Mouse (Mus musculus): ENCODE measurements at regions not wholly inside any gene's neighbourhood (a gene's known extent, or its start where the extent isn't known, plus 50 kb on each side); places are given as distances from the start of the nearest gene placed in this dataset.
A peak's percentile ranks its signal among the peaks of the same experiment; 100 is the strongest.

- no peaks in the 10 kb centered on the region for H3K9me3 ChIP-seq (ENCODE audit: low read length)
- H3K27me3 ChIP-seq (replicated peaks; ENCODE audit: insufficient read depth, low read length), result no peaks in the 10 kb centered on the region
- ATAC-seq (no peak), DNase-seq (ENCODE audit: low spot score) (no peak)
- no peak overlapping the region for H3K4me2 ChIP-seq (replicated peaks; ENCODE audit: low read depth, low read length)
- WGBS, result 76% methylated on average over 7 of the region's 7 CpGs
- TF ChIP-seq EP300 (IDR thresholded peaks at IDR 0.05), result no peak
- no peak for TF ChIP-seq CTCF (IDR thresholded peaks at IDR 0.05)
- H3K4me3 ChIP-seq (ENCODE audit: low read depth, low read length), result no peak overlapping the region
- no peaks in the 10 kb centered on the region for H3K36me3 ChIP-seq (ENCODE audit: insufficient read depth, low read length)
- no peak overlapping the region for H3K27ac ChIP-seq (ENCODE audit: low read length)
- no peaks in the 10 kb centered on the region for H3K4me1 ChIP-seq (ENCODE audit: insufficient read depth, low read depth, low read length)
- H3K9ac ChIP-seq (replicated peaks; ENCODE audit: low read depth), result no peak overlapping the region
Measured at GRCm38 (mm10) chr6:4415206-4415605, 89.4 kb upstream of the Col1a2 start.

DNA sequence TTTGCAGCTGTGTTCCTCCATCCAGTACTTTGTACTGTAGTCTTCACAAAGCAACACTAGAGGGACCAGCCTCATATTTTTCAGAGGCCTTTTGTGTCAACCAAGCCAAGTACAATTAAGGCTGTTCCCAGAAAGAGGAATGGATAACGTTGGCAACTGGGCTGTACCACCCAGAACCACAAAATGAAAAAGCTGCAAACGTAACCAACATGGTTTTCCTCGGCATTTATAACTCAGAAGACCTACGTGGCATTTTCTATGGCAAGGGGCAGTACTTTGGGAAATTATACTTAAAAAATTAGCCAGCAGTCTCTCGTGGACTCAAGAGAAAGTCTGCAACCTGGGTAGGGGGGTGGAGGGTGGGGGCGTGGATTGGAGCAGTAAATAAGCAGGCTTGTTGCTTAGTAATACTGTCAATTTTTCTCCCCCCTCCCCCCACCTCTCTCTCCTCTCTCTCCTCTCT lies 87.3 kb upstream of the Col1a2 start:
- H3K36me3 ChIP-seq (ENCODE audit: insufficient read depth, low read length), result no peaks in the 10 kb centered on the region
- H3K27ac ChIP-seq (ENCODE audit: low read length), result no peak overlapping the region
- DNase-seq (ENCODE audit: low spot score) (peak; percentile 81), ATAC-seq (peak; percentile 77)
- no peaks in the 10 kb centered on the region for H3K27me3 ChIP-seq (replicated peaks; ENCODE audit: insufficient read depth, low read length)
- H3K9me3 ChIP-seq (ENCODE audit: low read length), result no peaks in the 10 kb centered on the region
- no peak overlapping the region for H3K9ac ChIP-seq (replicated peaks; ENCODE audit: low read depth)
- H3K4me3 ChIP-seq (ENCODE audit: low read depth, low read length), result 0 out of 2 replicates have a peak overlapping the region, but pooled peaks have one; percentile 14
- 30% methylated on average over 6 of the region's 6 CpGs for WGBS
- TF ChIP-seq EP300 (IDR thresholded peaks at IDR 0.05) (no peak), CTCF (IDR thresholded peaks at IDR 0.05) (peak; percentile 70)
- peak overlapping the region; percentile 34; the same call in 1 of the 2 replicates for H3K4me2 ChIP-seq (replicated peaks; ENCODE audit: low read depth, low read length)
- H3K4me1 ChIP-seq (ENCODE audit: insufficient read depth, low read depth, low read length), result no peaks in the 10 kb centered on the region

- Histone ChIP-seq H3K4me2 (replicated peaks; ENCODE audit: low read depth, low read length) (no peak overlapping the region), H3K4me3 (ENCODE audit: low read depth, low read length) (no peak overlapping the region), H3K27ac (ENCODE audit: low read length) (peak overlapping the region; percentile 57), H3K9ac (replicated peaks; ENCODE audit: low read depth) (no peak overlapping the region), H3K9me3 (ENCODE audit: low read length) (no peaks in the 10 kb centered on the region), H3K4me1 (ENCODE audit: insufficient read depth, low read depth, low read length) (no peaks in the 10 kb centered on the region), H3K27me3 (replicated peaks; ENCODE audit: insufficient read depth, low read length) (no peaks in the 10 kb centered on the region), H3K36me3 (ENCODE audit: insufficient read depth, low read length) (no peaks in the 10 kb centered on the region)
- ATAC-seq (no peak), DNase-seq (ENCODE audit: low spot score) (no peak)
- TF ChIP-seq CTCF (IDR thresholded peaks at IDR 0.05), result no peak
- WGBS, result 54% methylated on average over 10 of the region's 10 CpGs
Measured at GRCm38 (mm10) chr6:4418376-4418775, 86.2 kb upstream of the Col1a2 start.

- no peak overlapping the region; the same call in 1 of the 2 replicates for H3K4me2 ChIP-seq (replicated peaks; ENCODE audit: low read depth, low read length)
- no peaks in the 10 kb centered on the region for H3K27me3 ChIP-seq (replicated peaks; ENCODE audit: insufficient read depth, low read length)
- no peaks in the 10 kb centered on the region for H3K9me3 ChIP-seq (ENCODE audit: low read length)
- 21% methylated on average over 5 of the region's 5 CpGs for WGBS
- H3K4me3 ChIP-seq (ENCODE audit: low read depth, low read length), result no peak overlapping the region
- DNase-seq (ENCODE audit: low spot score), result peak; percentile 89
- H3K27ac ChIP-seq (ENCODE audit: low read length), result peak overlapping the region; percentile 57
- no peaks in the 10 kb centered on the region for H3K36me3 ChIP-seq (ENCODE audit: insufficient read depth, low read length)
- ATAC-seq, result peak; percentile 73
- no peak overlapping the region for H3K9ac ChIP-seq (replicated peaks; ENCODE audit: low read depth)
- no peaks in the 10 kb centered on the region for H3K4me1 ChIP-seq (ENCODE audit: insufficient read depth, low read depth, low read length)
- TF ChIP-seq EP300 (IDR thresholded peaks at IDR 0.05), result peak; percentile 56
- no peak for TF ChIP-seq CTCF (IDR thresholded peaks at IDR 0.05)
Measured at GRCm38 (mm10) chr6:4418941-4419351, 85.7 kb upstream of the Col1a2 start.

GRCm38 (mm10) chr6:4421466-4421865 lies 83.1 kb upstream of the Col1a2 start:
- no peak overlapping the region for H3K4me2 ChIP-seq (replicated peaks; ENCODE audit: low read depth, low read length)
- no peaks in the 10 kb centered on the region for H3K4me1 ChIP-seq (ENCODE audit: insufficient read depth, low read depth, low read length)
- H3K9me3 ChIP-seq (ENCODE audit: low read length), result no peaks in the 10 kb centered on the region
- WGBS, result 75% methylated on average over 7 of the region's 7 CpGs
- TF ChIP-seq EP300 (IDR thresholded peaks at IDR 0.05), result no peak
- TF ChIP-seq CTCF (IDR thresholded peaks at IDR 0.05), result no peak
- no peaks in the 10 kb centered on the region for H3K27me3 ChIP-seq (replicated peaks; ENCODE audit: insufficient read depth, low read length)
- ATAC-seq (no peak), DNase-seq (ENCODE audit: low spot score) (no peak)
- no peak overlapping the region for H3K4me3 ChIP-seq (ENCODE audit: low read depth, low read length)
- H3K36me3 ChIP-seq (ENCODE audit: insufficient read depth, low read length), result no peaks in the 10 kb centered on the region
- no peak overlapping the region for H3K9ac ChIP-seq (replicated peaks; ENCODE audit: low read depth)
- H3K27ac ChIP-seq (ENCODE audit: low read length), result no peak overlapping the region

- ATAC-seq (no peak), DNase-seq (ENCODE audit: low spot score) (no peak)
- Histone ChIP-seq H3K9me3 (ENCODE audit: low read length) (no peaks in the 10 kb centered on the region), H3K4me2 (replicated peaks; ENCODE audit: low read depth, low read length) (no peak overlapping the region), H3K36me3 (ENCODE audit: insufficient read depth, low read length) (no peaks in the 10 kb centered on the region), H3K4me1 (ENCODE audit: insufficient read depth, low read depth, low read length) (no peaks in the 10 kb centered on the region), H3K4me3 (ENCODE audit: low read depth, low read length) (no peak overlapping the region), H3K9ac (replicated peaks; ENCODE audit: low read depth) (no peak overlapping the region), H3K27me3 (replicated peaks; ENCODE audit: insufficient read depth, low read length) (no peaks in the 10 kb centered on the region), H3K27ac (ENCODE audit: low read length) (no peak overlapping the region)
- WGBS, result 85% methylated on average over 4 of the region's 4 CpGs
- TF ChIP-seq EP300 (IDR thresholded peaks at IDR 0.05), result no peak
- no peak for TF ChIP-seq CTCF (IDR thresholded peaks at IDR 0.05)
Measured at GRCm38 (mm10) chr6:4427122-4427521, 77.5 kb upstream of the Col1a2 start.

Data from lung, postnatal 0 days (tissue).